Mouse (Mus musculus) embryo, embryonic 10.5 days (tissue): ENCODE measurements at regions not wholly inside any gene's neighbourhood (a gene's known extent, or its start where the extent isn't known, plus 50 kb on each side); places are given as distances from the start of the nearest gene placed in this dataset.

Experiments
- DNase-seq: peaks from one replicate; pipeline ENCODE4 v3.0.0-alpha.2; 2015; ENCODE audit warnings: low spot score

- no peak for DNase-seq
Measured at GRCm38 (mm10) chr9:104496220-104496619, 50.9 kb upstream of the Cpne4 start.

- DNase-seq = no peak
Measured at GRCm38 (mm10) chr9:104490696-104491095, 56.4 kb upstream of the Cpne4 start.

- no peak for DNase-seq
Measured at GRCm38 (mm10) chr9:104489383-104489782, 57.7 kb upstream of the Cpne4 start.

GRCm38 (mm10) chr9:104482440-104482839, 64.6 kb upstream of the Cpne4 start:
- no peak for DNase-seq

- DNase-seq = no peak
Measured at GRCm38 (mm10) chr9:104480683-104481082, 66.4 kb upstream of the Cpne4 start.

- no peak for DNase-seq
Measured at GRCm38 (mm10) chr9:104474831-104475230, 72.3 kb upstream of the Cpne4 start.

GRCm38 (mm10) chr9:104467238-104467637, 79.8 kb upstream of the Cpne4 start:
- DNase-seq = no peak

- DNase-seq = no peak
Measured at GRCm38 (mm10) chr9:104463701-104464100, 83.4 kb upstream of the Cpne4 start.

- no peak for DNase-seq
Measured at GRCm38 (mm10) chr9:104460133-104460532, 87.0 kb upstream of the Cpne4 start.

GRCm38 (mm10) chr9:104457635-104458034, 89.5 kb upstream of the Cpne4 start:
- DNase-seq = peak; percentile 12

- DNase-seq = no peak
Measured at GRCm38 (mm10) chr9:104448577-104449165, 98.4 kb upstream of the Cpne4 start.

GRCm38 (mm10) chr9:104444906-104445305, 102.2 kb upstream of the Cpne4 start:
- peak; percentile 56 for DNase-seq

- DNase-seq = no peak
Measured at GRCm38 (mm10) chr9:104443236-104443635, 103.8 kb upstream of the Cpne4 start.

- no peak for DNase-seq
Measured at GRCm38 (mm10) chr9:104413021-104413420, 75.5 kb upstream of the Acpp start.

GRCm38 (mm10) chr9:104410211-104410610, 72.7 kb upstream of the Acpp start:
- DNase-seq = peak; percentile 90

GRCm38 (mm10) chr9:104409381-104409780, 71.8 kb upstream of the Acpp start:
- peak; percentile 34 for DNase-seq

- DNase-seq = peak; percentile 77
Measured at GRCm38 (mm10) chr9:104408571-104409294, 71.2 kb upstream of the Acpp start.

GRCm38 (mm10) chr9:104407559-104408376, 70.2 kb upstream of the Acpp start:
- DNase-seq = peak; percentile 59

- DNase-seq = no peak
Measured at GRCm38 (mm10) chr9:104407011-104407410, 69.5 kb upstream of the Acpp start.

- no peak for DNase-seq
Measured at GRCm38 (mm10) chr9:104406491-104406890, 68.9 kb upstream of the Acpp start.

- DNase-seq = no peak
Measured at GRCm38 (mm10) chr9:104403863-104404262, 66.3 kb upstream of the Acpp start.

- no peak for DNase-seq
Measured at GRCm38 (mm10) chr9:104401673-104402072, 64.1 kb upstream of the Acpp start.

GRCm38 (mm10) chr9:104399927-104400326, 62.4 kb upstream of the Acpp start:
- no peak for DNase-seq
